Mouse (Mus musculus) spleen, adult 2 months (tissue): ENCODE data around the gene Rab3c. TPM values are rescaled to one million over a fixed set of nuclear protein-coding genes. Genes with fewer than 3 reads are reported as not detected.

Experiments used
- DNase-seq, 2 experiments: peaks; one replicate each; pipeline versions ENCODE4 v3.0.0 to v3.0.0-alpha.2; 2012 to 2021; ENCODE audit warnings: low spot score in 2 of 2, low read depth in 1 of 2
- H3K27ac ChIP-seq: fragments of 200-500 bp; 2 replicates; pipeline ENCODE4 v1.5.1; 2012; ENCODE audit warnings: low read length, inconsistent platforms; ENCODE audit not compliant: insufficient read depth
- H3K27me3 ChIP-seq: fragments of 200-500 bp; 2 replicates; pipeline ENCODE4 v1.6.1; 2012; ENCODE audit warnings: mild to moderate bottlenecking, moderate library complexity, low read length, inconsistent platforms; ENCODE audit not compliant: control insufficient read depth, insufficient read depth
- H3K36me3 ChIP-seq: fragments of 200-500 bp; 2 replicates; pipeline ENCODE4 v1.6.1; 2012; ENCODE audit warnings: mild to moderate bottlenecking, low read length, inconsistent platforms; ENCODE audit not compliant: control insufficient read depth, insufficient read depth
- H3K4me1 ChIP-seq: fragments of 200-500 bp; 2 replicates; pipeline ENCODE4 v1.6.1; 2011; ENCODE audit warnings: inconsistent platforms; ENCODE audit not compliant: control insufficient read depth, insufficient read depth, insufficient read length
- H3K4me3 ChIP-seq: fragments of 200-500 bp; 2 replicates; pipeline ENCODE4 v1.5.1; 2011; ENCODE audit warnings: mild to moderate bottlenecking, inconsistent platforms; ENCODE audit not compliant: insufficient read depth, insufficient read length; ENCODE audit errors: extremely low read depth
- CTCF ChIP-seq: fragments of 200-500 bp; IDR thresholded peaks from 2 replicates; pipeline ENCODE4 v1.5.1; 2011; ENCODE audit warnings: mild to moderate bottlenecking, inconsistent platforms; ENCODE audit not compliant: insufficient read depth, insufficient read length, insufficient replicate concordance; ENCODE audit errors: extremely low read depth
- POLR2A ChIP-seq: fragments of 200-500 bp; IDR thresholded peaks from 2 replicates; pipeline ENCODE4 v1.6.1; 2011; ENCODE audit warnings: low read depth, low read length, inconsistent platforms
- WGBS: fragments of 180-500 bp; shearing (Covaris S2); methylation state at CpG from one replicate; pipeline ENCODE4 v1.1.7; 2018; 5-methylcytosine and 5-hydroxymethylcytosine counted together
- polyA plus RNA-seq: library from polyadenylated mRNA; depleted of rRNA; stranded (reverse); fragments of >200 nt; gene quantifications from 2 replicates; pipeline ENCODE4 v1.2.3, GENCODE M21; 2012

Gene Rab3c
- polyA plus RNA-seq, 1 experiment, result not detected

DNA sequence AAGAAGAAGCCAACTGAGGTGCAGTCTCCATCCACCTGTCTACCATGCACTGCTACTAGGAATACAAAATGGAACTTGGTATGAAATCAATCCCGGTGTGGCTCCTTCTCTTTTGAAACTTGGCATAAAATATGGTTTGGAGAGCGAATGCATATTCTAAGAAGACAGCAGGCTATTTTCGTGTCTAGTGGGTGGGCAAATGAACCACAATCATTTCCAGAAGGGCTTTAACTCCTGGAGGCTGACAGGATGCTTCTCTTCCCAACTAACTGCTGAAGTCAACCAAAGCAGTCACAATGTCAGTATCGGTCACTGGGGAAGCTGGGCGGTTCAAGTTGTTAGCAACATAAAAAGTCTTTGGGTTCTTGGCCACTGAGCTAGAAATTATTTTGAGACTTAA lies 81.9 kb downstream of the Rab3c start:
- TF ChIP-seq CTCF, result no peak
- TF ChIP-seq POLR2A, result no peak
- no peak for DNase-seq
- no peak overlapping the region for H3K4me3 ChIP-seq
- no peaks in the 10 kb centered on the region for H3K27me3 ChIP-seq
- no peak overlapping the region for H3K27ac ChIP-seq
- 88% methylated on average over 5 of the region's 5 CpGs for WGBS
- no peaks in the 10 kb centered on the region for H3K4me1 ChIP-seq
- H3K36me3 ChIP-seq, result no peaks in the 10 kb centered on the region

DNA sequence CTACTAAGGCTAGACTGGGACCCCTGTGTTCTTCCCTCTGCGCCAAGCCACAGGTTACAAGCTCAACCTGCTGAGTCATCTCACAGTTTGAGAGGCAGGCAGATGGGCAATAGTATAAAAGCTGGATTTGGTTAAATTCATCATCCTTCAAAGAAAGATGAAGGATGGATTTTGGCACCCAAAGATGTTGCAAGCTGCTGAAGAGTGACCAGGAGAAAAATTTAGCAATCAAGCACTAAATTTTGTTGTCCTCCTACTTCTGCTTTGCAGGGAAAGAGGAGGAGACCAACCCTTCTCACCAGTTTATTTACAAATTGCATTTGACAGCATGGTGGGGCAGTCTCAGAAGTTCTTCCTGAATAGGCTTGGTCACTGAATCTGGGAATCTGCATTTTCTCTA lies 90.8 kb downstream of the Rab3c start:
- DNase-seq, result no peak
- Histone ChIP-seq H3K36me3 (no peaks in the 10 kb centered on the region), H3K27ac (no peak overlapping the region), H3K4me3 (no peak overlapping the region), H3K4me1 (no peaks in the 10 kb centered on the region), H3K27me3 (no peaks in the 10 kb centered on the region)
- WGBS, result 73% methylated on average over 1 of the region's 1 CpGs
- TF ChIP-seq CTCF (no peak), POLR2A (no peak)

- TF ChIP-seq CTCF (no peak), POLR2A (no peak)
- no peak overlapping the region for H3K4me3 ChIP-seq
- H3K27me3 ChIP-seq, result no peaks in the 10 kb centered on the region
- H3K27ac ChIP-seq, result no peak overlapping the region
- H3K4me1 ChIP-seq, result no peaks in the 10 kb centered on the region
- DNase-seq, result no peak
- 61% methylated on average over 4 of the region's 4 CpGs for WGBS
- no peaks in the 10 kb centered on the region for H3K36me3 ChIP-seq
These were observed 95.7 kb downstream of the Rab3c start for GRCm38 (mm10) chr13:110184963-110185685.

GRCm38 (mm10) chr13:110175651-110176050 lies 105.1 kb downstream of the Rab3c start:
- Histone ChIP-seq H3K36me3 (no peaks in the 10 kb centered on the region), H3K27ac (no peak overlapping the region), H3K27me3 (no peaks in the 10 kb centered on the region), H3K4me3 (no peak overlapping the region), H3K4me1 (no peaks in the 10 kb centered on the region)
- no peak for DNase-seq
- 46% methylated on average over 6 of the region's 6 CpGs for WGBS
- TF ChIP-seq POLR2A, result no peak
- no peak for TF ChIP-seq CTCF

DNA sequence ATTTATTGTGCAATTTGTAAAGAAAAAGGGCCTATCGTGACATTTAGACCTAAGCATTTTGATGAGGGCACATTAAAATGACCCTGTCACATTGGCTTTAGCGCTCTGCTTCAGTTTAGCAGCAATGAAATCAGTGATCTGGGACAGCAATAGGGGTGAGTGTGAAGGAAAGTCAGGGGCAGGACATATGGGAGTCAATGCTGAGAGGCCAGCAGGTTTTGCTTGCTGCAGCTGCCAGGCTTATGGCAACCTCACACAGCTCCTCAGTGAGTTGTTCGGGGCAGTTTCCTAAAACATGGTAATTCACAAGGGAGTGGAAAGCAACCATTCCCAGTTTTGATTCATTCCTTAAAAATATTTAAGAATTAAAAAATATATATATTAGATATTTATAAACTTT lies 111.1 kb downstream of the Rab3c start:
- no peaks in the 10 kb centered on the region for H3K27me3 ChIP-seq
- no peaks in the 10 kb centered on the region for H3K4me1 ChIP-seq
- H3K36me3 ChIP-seq, result no peaks in the 10 kb centered on the region
- no peak for DNase-seq
- WGBS, result 83% methylated on average over 3 of the region's 3 CpGs
- no peak overlapping the region for H3K27ac ChIP-seq
- no peak overlapping the region for H3K4me3 ChIP-seq
- TF ChIP-seq CTCF (no peak), POLR2A (no peak)

DNA sequence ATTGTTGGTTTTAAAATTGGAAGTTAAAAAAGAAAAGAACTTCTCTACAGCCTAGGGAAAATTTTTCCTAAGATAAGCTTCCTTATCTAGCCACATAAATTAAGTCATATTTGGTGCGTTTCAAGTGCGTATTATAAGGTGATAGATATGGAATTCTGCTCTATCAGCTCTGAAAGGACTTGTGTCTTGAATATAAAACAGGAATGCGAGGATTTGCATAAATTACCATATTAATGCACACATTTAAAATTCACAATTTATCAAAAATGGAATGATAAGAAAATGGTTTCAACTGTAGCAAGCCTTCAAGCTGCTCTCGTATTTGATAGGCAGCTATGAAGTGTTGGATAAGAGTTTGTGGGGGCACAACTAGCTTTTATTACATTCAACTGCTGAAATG lies 111.6 kb downstream of the Rab3c start:
- Histone ChIP-seq H3K4me1 (no peaks in the 10 kb centered on the region), H3K36me3 (no peaks in the 10 kb centered on the region), H3K4me3 (no peak overlapping the region), H3K27ac (no peak overlapping the region), H3K27me3 (no peaks in the 10 kb centered on the region)
- no peak for DNase-seq
- WGBS, result 86% methylated on average over 4 of the region's 4 CpGs
- TF ChIP-seq CTCF (no peak), POLR2A (no peak)

GRCm38 (mm10) chr13:110168570-110168969 lies 112.2 kb downstream of the Rab3c start:
- WGBS, result 82% methylated on average over 4 of the region's 4 CpGs

More at GRCm38 (mm10) chr13:110168570-110168969, 112.2 kb downstream of the Rab3c start:
- no peaks in the 10 kb centered on the region for H3K36me3 ChIP-seq
- no peaks in the 10 kb centered on the region for H3K4me1 ChIP-seq
- no peak for TF ChIP-seq POLR2A
- TF ChIP-seq CTCF, result no peak
- H3K27ac ChIP-seq, result no peak overlapping the region
- no peak overlapping the region for H3K4me3 ChIP-seq
- DNase-seq, result no peak
- no peaks in the 10 kb centered on the region for H3K27me3 ChIP-seq
